Mouse (Mus musculus) erythroblast, embryonic 14.5 days (primary cell): Measurements from ENCODE around the gene Art4. TPM values are rescaled to one million over a fixed set of nuclear protein-coding genes. Genes with fewer than 3 reads are reported as not detected.
A peak's percentile ranks its signal among the peaks of the same experiment; 100 is the strongest.

ENCODE experiments used
- H3K27me3 ChIP-seq: 2 replicates; pipeline ENCODE4 v1.6.1; 2012; ENCODE audit warnings: inconsistent platforms; ENCODE audit not compliant: control insufficient read depth
- H3K36me3 ChIP-seq: 2 replicates; pipeline ENCODE4 v1.6.1; 2012; ENCODE audit warnings: mild to moderate bottlenecking, inconsistent platforms; ENCODE audit not compliant: control insufficient read depth
- H3K4me1 ChIP-seq: 2 replicates; pipeline ENCODE4 v1.6.1; 2012; ENCODE audit warnings: inconsistent platforms; ENCODE audit not compliant: control insufficient read depth
- H3K4me3 ChIP-seq: replicated peaks from 2 replicates; pipeline ENCODE3; 2012; ENCODE audit warnings: moderate library complexity, mild to moderate bottlenecking, inconsistent platforms
- H3K9me3 ChIP-seq: 2 replicates; pipeline ENCODE4 v1.6.1; 2012; ENCODE audit warnings: low read length, inconsistent platforms, mixed read lengths; ENCODE audit not compliant: control insufficient read depth
- GATA1 ChIP-seq: IDR thresholded peaks from 2 replicates; pipeline ENCODE4 v1.6.1; 2012; ENCODE audit warnings: low read length, inconsistent platforms, mixed read lengths
- TAL1 ChIP-seq: IDR thresholded peaks from 3 replicates; pipeline ENCODE4 v1.6.1; 2012; ENCODE audit warnings: low read length, inconsistent platforms, mixed read lengths
- polyA plus RNA-seq: library from polyadenylated mRNA; stranded (reverse); fragments of >175 nt; gene quantifications from 2 replicates; pipeline ENCODE4 v1.2.3, GENCODE M21; 2012

The Art4 gene
- polyA plus RNA-seq, 1 experiment, result 2.1 TPM

DNA sequence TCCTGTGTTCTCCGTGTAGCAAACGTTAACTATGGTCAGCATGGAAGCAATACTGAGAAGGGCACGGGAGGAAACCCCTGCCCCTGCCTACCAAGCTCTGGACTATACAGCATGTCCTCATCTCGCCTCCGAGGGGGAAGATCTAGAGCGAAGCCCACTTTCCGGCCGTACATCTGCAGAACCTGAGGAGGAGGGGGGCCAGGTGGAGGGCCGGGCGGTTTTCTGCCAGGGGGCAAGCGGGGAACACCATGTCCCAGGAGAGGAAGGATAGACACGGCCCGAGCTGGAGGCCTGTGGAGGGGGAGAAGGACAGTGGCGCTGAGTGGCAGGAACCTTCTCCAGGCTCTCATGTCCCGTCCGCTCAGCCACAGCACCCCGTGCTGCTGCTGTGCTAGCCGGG is 36.4 kb downstream of the Art4 start:
- TF ChIP-seq TAL1 (no peak), GATA1 (no peak)
- Histone ChIP-seq H3K36me3 (peaks cover 94% of the 10 kb centered on the region), H3K9me3 (no peaks in the 10 kb centered on the region), H3K4me3 (no peak overlapping the region), H3K4me1 (peaks cover 6% of the 10 kb centered on the region), H3K27me3 (no peaks in the 10 kb centered on the region)

- H3K4me3 ChIP-seq, result no peak overlapping the region
- TF ChIP-seq TAL1 (no peak), GATA1 (no peak)
- peaks cover 96% of the 10 kb centered on the region for H3K36me3 ChIP-seq
- no peaks in the 10 kb centered on the region for H3K27me3 ChIP-seq
- H3K4me1 ChIP-seq, result peaks cover 4% of the 10 kb centered on the region; the same call in 1 of the 2 replicates
- no peaks in the 10 kb centered on the region for H3K9me3 ChIP-seq
Observed at GRCm38 (mm10) chr6:136820381-136820780, 37.2 kb downstream of the Art4 start.

DNA sequence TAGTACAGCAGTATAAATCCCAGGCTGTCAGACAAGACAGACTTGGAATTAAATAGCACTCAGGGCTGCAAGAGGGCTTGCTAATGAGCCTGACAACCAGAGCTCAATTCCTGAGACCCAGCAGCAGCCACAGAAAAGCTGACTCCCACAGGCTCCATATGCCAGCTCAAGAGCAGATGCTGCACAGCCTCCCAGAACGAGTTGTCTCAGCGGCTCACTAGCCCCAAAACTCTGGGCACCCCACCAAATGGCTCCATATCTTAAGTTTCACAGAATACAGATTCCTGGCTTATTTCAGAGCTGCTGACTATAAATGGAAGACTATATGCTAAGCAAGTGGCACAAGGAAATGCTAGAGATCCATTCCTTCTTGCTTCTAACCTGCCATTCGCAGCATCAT is 40.0 kb downstream of the Art4 start:
- TF ChIP-seq TAL1, result no peak
- TF ChIP-seq GATA1, result no peak
- Histone ChIP-seq H3K4me3 (no peak overlapping the region), H3K27me3 (no peaks in the 10 kb centered on the region), H3K36me3 (peaks cover 99% of the 10 kb centered on the region), H3K9me3 (no peaks in the 10 kb centered on the region), H3K4me1 (peaks cover 2% of the 10 kb centered on the region)

DNA sequence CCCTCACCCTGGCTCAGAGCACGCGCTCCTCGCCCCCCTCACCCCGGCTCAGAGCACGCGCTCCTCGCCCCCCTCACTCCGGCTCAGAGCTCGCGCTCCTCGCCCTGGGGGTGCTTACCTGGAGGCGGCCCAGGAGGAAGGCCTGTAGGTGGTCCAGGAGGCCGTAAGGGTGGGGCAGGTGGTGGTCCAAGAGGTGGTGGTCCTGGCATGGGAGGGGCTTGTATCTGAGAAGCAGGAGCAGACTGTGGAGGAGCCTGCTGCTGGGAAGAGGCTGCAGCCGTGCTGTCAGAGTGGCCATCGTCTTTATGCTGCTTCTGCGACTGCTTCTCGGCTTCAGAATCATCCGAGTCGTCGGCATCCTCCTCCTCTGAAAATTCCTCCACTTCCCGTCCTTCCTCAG is 40.7 kb downstream of the Art4 start:
- H3K36me3 ChIP-seq, result peaks cover 99% of the 10 kb centered on the region
- H3K4me1 ChIP-seq, result peaks cover 3% of the 10 kb centered on the region
- H3K4me3 ChIP-seq, result no peak overlapping the region
- no peak for TF ChIP-seq GATA1
- no peak for TF ChIP-seq TAL1
- H3K27me3 ChIP-seq, result no peaks in the 10 kb centered on the region
- no peaks in the 10 kb centered on the region for H3K9me3 ChIP-seq

GRCm38 (mm10) chr6:136815381-136815780 is 42.2 kb downstream of the Art4 start:
- H3K36me3 ChIP-seq, result peaks cover 99% of the 10 kb centered on the region
- no peaks in the 10 kb centered on the region for H3K9me3 ChIP-seq
- no peaks in the 10 kb centered on the region for H3K27me3 ChIP-seq
- H3K4me3 ChIP-seq, result no peak overlapping the region
- H3K4me1 ChIP-seq, result peaks cover 11% of the 10 kb centered on the region
- no peak for TF ChIP-seq GATA1

DNA sequence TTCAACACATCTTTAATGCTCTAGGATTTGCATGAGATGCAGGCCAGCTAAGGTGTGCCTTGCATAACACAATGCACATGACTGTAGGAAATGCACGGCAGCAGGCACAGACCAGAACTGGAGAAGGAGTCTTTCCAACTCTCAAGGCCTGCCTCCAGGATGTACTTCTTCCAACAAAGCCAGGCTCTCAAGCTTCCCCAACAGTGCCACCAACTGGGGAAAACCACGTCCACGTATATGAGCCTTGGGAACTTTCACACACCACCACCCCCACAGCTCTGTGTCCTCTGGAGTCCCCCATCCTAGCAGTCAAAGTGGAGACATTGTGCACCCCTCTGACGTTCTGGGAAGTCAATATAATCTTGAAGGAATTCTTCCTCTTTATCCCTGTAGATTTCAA is 44.4 kb downstream of the Art4 start:
- Histone ChIP-seq H3K9me3 (no peaks in the 10 kb centered on the region), H3K4me1 (peaks cover 25% of the 10 kb centered on the region), H3K36me3 (peaks cover 86% of the 10 kb centered on the region), H3K27me3 (no peaks in the 10 kb centered on the region), H3K4me3 (no peak overlapping the region)
- no peak for TF ChIP-seq GATA1
- TF ChIP-seq TAL1, result no peak

DNA sequence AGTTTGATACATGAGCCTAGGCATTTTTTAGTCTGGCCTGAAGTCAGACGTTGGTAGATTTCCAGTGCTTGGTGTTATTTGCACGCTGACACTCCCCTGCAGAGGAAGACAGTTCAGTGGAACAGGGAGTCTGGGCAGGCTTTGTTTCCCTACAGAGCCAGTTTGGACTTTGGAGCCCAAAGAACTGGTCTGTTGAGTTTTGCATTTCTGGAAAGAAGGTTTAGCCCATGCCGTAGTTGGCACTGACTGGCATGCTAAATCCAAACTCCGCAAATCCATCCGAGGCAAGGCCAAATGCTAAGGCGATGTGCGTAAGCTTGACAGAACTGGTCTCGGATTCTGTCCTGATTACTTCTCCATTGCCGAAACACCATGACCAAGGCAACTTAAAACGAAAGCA is 46.3 kb downstream of the Art4 start:
- Histone ChIP-seq H3K9me3 (no peaks in the 10 kb centered on the region), H3K4me1 (peaks cover 43% of the 10 kb centered on the region), H3K27me3 (no peaks in the 10 kb centered on the region), H3K36me3 (peaks cover 70% of the 10 kb centered on the region), H3K4me3 (no peak overlapping the region)
- TF ChIP-seq TAL1 (no peak), GATA1 (no peak)

DNA sequence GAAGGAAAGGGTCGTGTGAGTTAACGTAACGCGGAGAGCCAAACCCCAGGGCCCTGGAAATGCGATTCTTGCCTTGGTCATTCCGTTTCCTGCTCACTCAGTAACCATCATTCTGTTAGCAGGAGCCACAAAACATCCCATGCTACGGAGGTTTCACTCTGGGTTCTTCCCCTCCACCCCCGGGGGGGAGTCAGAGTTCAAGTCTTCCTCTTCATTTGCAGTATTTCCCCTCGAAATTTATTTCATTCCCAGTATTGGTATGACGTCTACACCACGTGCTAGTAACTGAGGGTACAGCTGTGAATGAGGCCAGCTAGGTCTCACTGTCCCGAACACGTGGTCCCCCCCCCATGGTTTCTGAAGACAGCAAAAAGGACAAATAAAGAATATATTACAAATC is 47.9 kb downstream of the Art4 start:
- no peak for TF ChIP-seq GATA1
- TF ChIP-seq TAL1, result no peak
- Histone ChIP-seq H3K9me3 (no peaks in the 10 kb centered on the region), H3K4me1 (peaks cover 56% of the 10 kb centered on the region), H3K27me3 (no peaks in the 10 kb centered on the region), H3K36me3 (peaks cover 56% of the 10 kb centered on the region), H3K4me3 (peak overlapping the region; percentile 71)

GRCm38 (mm10) chr6:136809077-136809476 is 48.5 kb downstream of the Art4 start:
- Histone ChIP-seq H3K4me1 (peaks cover 61% of the 10 kb centered on the region), H3K9me3 (no peaks in the 10 kb centered on the region), H3K36me3 (peaks cover 50% of the 10 kb centered on the region), H3K4me3 (peak overlapping the region; percentile 71), H3K27me3 (no peaks in the 10 kb centered on the region)
- TF ChIP-seq GATA1 (no peak), TAL1 (no peak)

DNA sequence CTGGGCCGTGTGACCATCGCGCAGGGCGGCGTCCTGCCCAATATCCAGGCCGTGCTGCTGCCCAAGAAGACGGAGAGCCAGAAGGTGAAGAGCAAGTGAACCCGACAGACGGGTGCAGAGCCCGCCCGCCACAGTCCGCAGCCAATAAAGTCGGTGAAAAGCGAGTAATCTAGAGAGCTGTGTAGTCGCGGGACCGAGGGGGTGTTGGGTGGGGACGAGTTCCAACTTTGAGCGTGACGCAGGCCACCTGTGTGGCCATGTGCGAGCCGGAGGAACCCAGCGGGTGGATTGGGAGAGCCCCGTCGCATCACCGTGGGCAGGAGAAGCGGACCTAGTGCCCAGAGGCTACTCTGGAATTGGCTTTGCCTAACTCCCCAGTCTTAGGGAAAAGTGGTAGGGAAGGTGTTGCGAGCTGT is 48.9 kb downstream of the Art4 start:
- Histone ChIP-seq H3K9me3 (no peaks in the 10 kb centered on the region), H3K4me3 (peak overlapping the region; percentile 71), H3K27me3 (no peaks in the 10 kb centered on the region), H3K4me1 (peaks cover 64% of the 10 kb centered on the region), H3K36me3 (peaks cover 45% of the 10 kb centered on the region)
- TF ChIP-seq GATA1, result no peak
- TF ChIP-seq TAL1, result no peak
